Mouse (Mus musculus) C2C12 (cell line): ENCODE data around the gene Tmsb15b1. TPM values are rescaled to one million over a fixed set of nuclear protein-coding genes. Genes with fewer than 3 reads are reported as not detected.

ENCODE experiments used
- H3K27me3 ChIP-seq: one replicate; pipeline ENCODE4 v1.6.1; 2011; ENCODE audit not compliant: control insufficient read depth, insufficient read depth, insufficient read length
- H3K36me3 ChIP-seq: one replicate; pipeline ENCODE4 v1.6.1; 2011; ENCODE audit not compliant: control insufficient read depth, insufficient read depth
- H3K4me3 ChIP-seq: one replicate; pipeline ENCODE4 v1.5.1; 2011; ENCODE audit warnings: mild to moderate bottlenecking, control low read depth; ENCODE audit not compliant: poor library complexity, insufficient read depth, severe bottlenecking
- H3K79me2 ChIP-seq: one replicate; pipeline ENCODE4 v1.6.1; 2011; ENCODE audit not compliant: control insufficient read depth, insufficient read depth
- H3K79me3 ChIP-seq: one replicate; pipeline ENCODE4 v1.6.1; 2011; ENCODE audit warnings: low read depth, control low read depth
- H3ac ChIP-seq: one replicate; pipeline ENCODE3; 2011; ENCODE audit warnings: low read depth; ENCODE audit not compliant: control insufficient read depth, insufficient read length
- CEBPB ChIP-seq: IDR thresholded peaks from one replicate; pipeline ENCODE4 v1.6.1; 2011; ENCODE audit warnings: low read depth, mild to moderate bottlenecking, control low read depth, moderate library complexity
- CTCF ChIP-seq: IDR thresholded peaks from one replicate; pipeline ENCODE4 v1.5.1; 2011; ENCODE audit not compliant: control insufficient read depth, insufficient read depth, insufficient read length
- FOSL1 ChIP-seq: IDR thresholded peaks from one replicate; pipeline ENCODE4 v1.8.0; 2011; ENCODE audit warnings: mild to moderate bottlenecking, low read length; ENCODE audit not compliant: poor library complexity, insufficient read depth, severe bottlenecking
- MAX ChIP-seq: IDR thresholded peaks from one replicate; pipeline ENCODE4 v1.6.1; 2011; ENCODE audit warnings: mild to moderate bottlenecking, control low read depth
- MYOD1 ChIP-seq: IDR thresholded peaks from one replicate; pipeline ENCODE4 v1.6.1; 2011; ENCODE audit warnings: low read depth; ENCODE audit not compliant: control insufficient read depth, insufficient read length
- MYOG ChIP-seq: IDR thresholded peaks from one replicate; pipeline ENCODE4 v1.6.1; 2011; ENCODE audit not compliant: control insufficient read depth, insufficient read length; ENCODE audit errors: extremely low read depth
- USF1 ChIP-seq: IDR thresholded peaks from one replicate; pipeline ENCODE4 v1.6.1; 2011; ENCODE audit warnings: low read depth, mild to moderate bottlenecking, control low read depth, moderate library complexity
- polyA plus RNA-seq: library from polyadenylated mRNA; unstranded; fragments of >200 nt; fragmentation: generic; extraction: Trizol; gene quantifications from one replicate; pipeline ENCODE4 v1.2.1, GENCODE M21; 2012; ENCODE audit warnings: missing spikeins

The Tmsb15b1 gene
- polyA plus RNA-seq, 1 experiment = not detected

GRCm38 (mm10) chrX:136993641-136994040, 17.0 kb upstream of the Tmsb15b1 start:
- Histone ChIP-seq H3K79me3 (no peaks in the 10 kb centered on the region), H3K79me2 (no peaks in the 10 kb centered on the region), H3K27me3 (no peaks in the 10 kb centered on the region), H3K36me3 (no peaks in the 10 kb centered on the region), H3K4me3 (no peak overlapping the region), H3ac (no peak overlapping the region)
- TF ChIP-seq MYOD1 (no peak), FOSL1 (no peak), USF1 (no peak), CEBPB (no peak), CTCF (no peak), MAX (no peak), MYOG (no peak)

GRCm38 (mm10) chrX:136992978-136993547, 16.4 kb upstream of the Tmsb15b1 start, which contains the start of gene Zcchc18:
Zcchc18 (plus strand) TSS chrX:136993155.
- no peak within 1 kb of the TSS for H3ac ChIP-seq
- no peaks in the 10 kb centered on the region for H3K79me2 ChIP-seq
- TF ChIP-seq FOSL1 (no peak), USF1 (no peak), CTCF (no peak), MYOG (no peak), MAX (no peak), CEBPB (no peak), MYOD1 (no peak)
- H3K4me3 ChIP-seq = no peak within 1 kb of the TSS
- no peaks in the 10 kb centered on the region for H3K79me3 ChIP-seq
- H3K36me3 ChIP-seq = no peaks in the 10 kb centered on the region
- no peaks in the 10 kb centered on the region for H3K27me3 ChIP-seq

GRCm38 (mm10) chrX:136992191-136992965, 15.7 kb upstream of the Tmsb15b1 start:
- TF ChIP-seq CEBPB (no peak), CTCF (no peak), FOSL1 (no peak), MYOD1 (no peak), MYOG (no peak), MAX (no peak), USF1 (no peak)
- no peak overlapping the region for H3K4me3 ChIP-seq
- no peaks in the 10 kb centered on the region for H3K79me2 ChIP-seq
- H3K36me3 ChIP-seq = no peaks in the 10 kb centered on the region
- H3K79me3 ChIP-seq = no peaks in the 10 kb centered on the region
- no peaks in the 10 kb centered on the region for H3K27me3 ChIP-seq
- H3ac ChIP-seq = no peak overlapping the region

- Histone ChIP-seq H3K27me3 (no peaks in the 10 kb centered on the region), H3ac (no peak overlapping the region), H3K36me3 (no peaks in the 10 kb centered on the region), H3K4me3 (no peak overlapping the region), H3K79me3 (no peaks in the 10 kb centered on the region), H3K79me2 (no peaks in the 10 kb centered on the region)
- TF ChIP-seq CTCF (no peak), MYOG (no peak), MYOD1 (no peak), USF1 (no peak), FOSL1 (no peak), MAX (no peak), CEBPB (no peak)
Observed at GRCm38 (mm10) chrX:136991274-136991673, 14.6 kb upstream of the Tmsb15b1 start.

GRCm38 (mm10) chrX:136986039-136986438, 9.4 kb upstream of the Tmsb15b1 start:
- Histone ChIP-seq H3K79me3 (no peaks in the 10 kb centered on the region), H3ac (no peak overlapping the region), H3K79me2 (no peaks in the 10 kb centered on the region), H3K27me3 (no peaks in the 10 kb centered on the region), H3K36me3 (no peaks in the 10 kb centered on the region), H3K4me3 (no peak overlapping the region)
- TF ChIP-seq MYOG (no peak), CEBPB (no peak), FOSL1 (no peak), MAX (no peak), CTCF (no peak), USF1 (no peak), MYOD1 (no peak)
